Mouse (Mus musculus): ENCODE measurements at regions not wholly inside any gene's neighbourhood (a gene's known extent, or its start where the extent isn't known, plus 50 kb on each side); places are given as distances from the start of the nearest gene placed in this dataset.

DNA sequence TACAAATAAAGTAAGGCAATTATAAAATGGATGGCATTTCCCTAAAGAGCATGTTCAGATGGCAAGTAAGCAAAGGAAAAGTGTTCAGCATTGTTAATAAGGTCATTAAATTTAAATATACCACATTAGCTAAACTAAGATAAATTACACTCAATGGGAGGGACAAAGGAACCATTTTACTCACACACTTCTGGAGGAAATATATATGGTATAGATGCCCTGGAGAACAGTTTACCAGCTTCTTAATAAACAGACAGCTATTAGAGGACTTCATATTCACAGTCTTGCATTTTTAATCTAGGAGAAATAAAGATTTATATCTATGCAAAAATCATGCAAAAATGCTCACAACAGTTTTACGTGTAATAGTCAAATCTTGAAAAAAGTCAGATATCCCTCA, 183.8 kb downstream of the Dthd1 start:
- Histone ChIP-seq H3K9ac (ENCODE audit: low read depth, low read length) (no peak overlapping the region), H3K4me3 (ENCODE audit: low read depth, low read length) (no peak overlapping the region), H3K4me2 (replicated peaks; ENCODE audit: low read depth, low read length) (no peak overlapping the region), H3K9me3 (ENCODE audit: control insufficient read depth, low read length) (no peaks in the 10 kb centered on the region), H3K36me3 (ENCODE audit: control insufficient read depth, insufficient read depth, low read length) (no peaks in the 10 kb centered on the region), H3K27ac (ENCODE audit: low read depth, low read length) (no peak overlapping the region), H3K4me1 (replicated peaks; ENCODE audit: control insufficient read depth, insufficient read depth, low read length) (no peaks in the 10 kb centered on the region), H3K27me3 (ENCODE audit: control insufficient read depth, insufficient read depth, low read length) (no peaks in the 10 kb centered on the region)
- WGBS: 92% methylated on average over 1 of the region's 1 CpGs
- no peak for ATAC-seq (ENCODE audit: low FRiP score)
- no peak for DNase-seq (ENCODE audit: low spot score)

DNA sequence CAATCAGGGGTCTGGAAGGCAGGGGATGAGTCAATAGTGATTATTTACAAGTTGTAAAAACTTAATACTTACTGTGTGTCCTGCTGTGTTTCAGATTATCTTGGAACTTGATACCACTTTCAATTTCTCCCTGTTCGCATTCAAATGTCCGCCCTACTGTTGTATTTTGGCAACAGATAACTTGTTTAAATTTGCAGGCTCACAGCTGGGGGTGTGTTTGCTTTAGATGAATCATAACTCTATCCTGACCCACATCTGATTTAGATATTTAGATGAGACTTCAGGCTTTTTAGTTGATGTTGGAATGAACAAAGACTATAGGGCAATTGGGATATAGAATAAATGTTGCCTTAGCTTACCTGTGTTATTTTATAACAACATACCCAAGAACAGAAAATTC, 220.8 kb downstream of the Dthd1 start:
- DNase-seq (ENCODE audit: low spot score): no peak
- 86% methylated on average over 2 of the region's 2 CpGs for WGBS

GRCm38 (mm10) chr5:63045751-63046150, 232.1 kb downstream of the Dthd1 start:
- H3K27me3 ChIP-seq (ENCODE audit: control insufficient read depth, insufficient read depth, low read length): no peaks in the 10 kb centered on the region
- H3K36me3 ChIP-seq (ENCODE audit: control insufficient read depth, insufficient read depth, low read length): no peaks in the 10 kb centered on the region
- H3K9ac ChIP-seq (ENCODE audit: low read depth, low read length): no peak overlapping the region
- no peak overlapping the region for H3K4me3 ChIP-seq (ENCODE audit: low read depth, low read length)
- ATAC-seq (ENCODE audit: low FRiP score) (no peak), DNase-seq (ENCODE audit: low spot score) (no peak)
- H3K27ac ChIP-seq (ENCODE audit: low read depth, low read length): no peak overlapping the region
- no peak overlapping the region for H3K4me2 ChIP-seq (replicated peaks; ENCODE audit: low read depth, low read length)
- H3K9me3 ChIP-seq (ENCODE audit: control insufficient read depth, low read length): no peaks in the 10 kb centered on the region
- 63% methylated on average over 2 of the region's 2 CpGs for WGBS
- H3K4me1 ChIP-seq (replicated peaks; ENCODE audit: control insufficient read depth, insufficient read depth, low read length): no peaks in the 10 kb centered on the region

More for the DNA sequence above, 220.8 kb downstream of the Dthd1 start:
- no peak for ATAC-seq (ENCODE audit: low FRiP score)
- no peaks in the 10 kb centered on the region for H3K4me1 ChIP-seq (replicated peaks; ENCODE audit: control insufficient read depth, insufficient read depth, low read length)
- no peak overlapping the region for H3K4me3 ChIP-seq (ENCODE audit: low read depth, low read length)
- H3K36me3 ChIP-seq (ENCODE audit: control insufficient read depth, insufficient read depth, low read length): no peaks in the 10 kb centered on the region
- no peaks in the 10 kb centered on the region for H3K9me3 ChIP-seq (ENCODE audit: control insufficient read depth, low read length)
- H3K27ac ChIP-seq (ENCODE audit: low read depth, low read length): no peak overlapping the region
- no peak overlapping the region for H3K9ac ChIP-seq (ENCODE audit: low read depth, low read length)
- no peaks in the 10 kb centered on the region for H3K27me3 ChIP-seq (ENCODE audit: control insufficient read depth, insufficient read depth, low read length)
- H3K4me2 ChIP-seq (replicated peaks; ENCODE audit: low read depth, low read length): no peak overlapping the region

DNA sequence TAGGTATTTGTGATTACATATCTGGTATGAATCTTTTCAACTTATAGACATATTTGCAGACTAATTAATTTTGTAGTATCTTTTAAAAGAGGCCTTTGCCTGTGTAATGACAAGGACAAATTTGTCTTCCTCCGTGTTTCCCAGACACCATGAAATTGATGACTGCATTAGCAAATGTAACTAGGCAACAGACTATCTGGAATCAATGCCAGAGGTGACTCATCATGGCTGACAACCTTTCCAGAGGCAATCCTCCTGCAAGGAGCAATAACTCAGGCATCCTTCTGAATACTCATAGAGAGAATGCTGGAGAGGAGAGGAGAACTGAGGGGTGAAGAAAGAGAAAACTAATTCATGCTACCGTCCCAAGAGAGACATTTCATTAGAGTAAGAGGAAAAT, 249.7 kb downstream of the Dthd1 start:
- 48% methylated on average over 2 of the region's 2 CpGs for WGBS
- Histone ChIP-seq H3K27me3 (ENCODE audit: control insufficient read depth, insufficient read depth, low read length) (no peaks in the 10 kb centered on the region), H3K4me1 (replicated peaks; ENCODE audit: control insufficient read depth, insufficient read depth, low read length) (no peaks in the 10 kb centered on the region), H3K9me3 (ENCODE audit: control insufficient read depth, low read length) (no peaks in the 10 kb centered on the region), H3K27ac (ENCODE audit: low read depth, low read length) (no peak overlapping the region), H3K4me3 (ENCODE audit: low read depth, low read length) (no peak overlapping the region), H3K36me3 (ENCODE audit: control insufficient read depth, insufficient read depth, low read length) (no peaks in the 10 kb centered on the region), H3K4me2 (replicated peaks; ENCODE audit: low read depth, low read length) (no peak overlapping the region), H3K9ac (ENCODE audit: low read depth, low read length) (no peak overlapping the region)
- DNase-seq (ENCODE audit: low spot score) (no peak), ATAC-seq (ENCODE audit: low FRiP score) (peak; percentile 49; the same call in 1 of the 2 replicates)

GRCm38 (mm10) chr5:63066872-63067271, 253.2 kb downstream of the Dthd1 start:
- no peak overlapping the region for H3K4me3 ChIP-seq (ENCODE audit: low read depth, low read length)
- H3K4me1 ChIP-seq (replicated peaks; ENCODE audit: control insufficient read depth, insufficient read depth, low read length): no peaks in the 10 kb centered on the region
- WGBS: 58% methylated on average over 1 of the region's 1 CpGs
- ATAC-seq (ENCODE audit: low FRiP score): no peak
- no peak overlapping the region for H3K4me2 ChIP-seq (replicated peaks; ENCODE audit: low read depth, low read length)
- no peak for DNase-seq (ENCODE audit: low spot score)
- H3K9ac ChIP-seq (ENCODE audit: low read depth, low read length): no peak overlapping the region
- H3K27me3 ChIP-seq (ENCODE audit: control insufficient read depth, insufficient read depth, low read length): no peaks in the 10 kb centered on the region
- no peaks in the 10 kb centered on the region for H3K36me3 ChIP-seq (ENCODE audit: control insufficient read depth, insufficient read depth, low read length)
- H3K27ac ChIP-seq (ENCODE audit: low read depth, low read length): no peak overlapping the region
- H3K9me3 ChIP-seq (ENCODE audit: control insufficient read depth, low read length): no peaks in the 10 kb centered on the region

GRCm38 (mm10) chr5:63098129-63098528, 284.5 kb downstream of the Dthd1 start:
- Histone ChIP-seq H3K4me1 (replicated peaks; ENCODE audit: control insufficient read depth, insufficient read depth, low read length) (no peaks in the 10 kb centered on the region), H3K27ac (ENCODE audit: low read depth, low read length) (no peak overlapping the region), H3K9me3 (ENCODE audit: control insufficient read depth, low read length) (no peaks in the 10 kb centered on the region), H3K4me3 (ENCODE audit: low read depth, low read length) (no peak overlapping the region), H3K9ac (ENCODE audit: low read depth, low read length) (no peak overlapping the region), H3K4me2 (replicated peaks; ENCODE audit: low read depth, low read length) (no peak overlapping the region), H3K36me3 (ENCODE audit: control insufficient read depth, insufficient read depth, low read length) (no peaks in the 10 kb centered on the region), H3K27me3 (ENCODE audit: control insufficient read depth, insufficient read depth, low read length) (no peaks in the 10 kb centered on the region)
- DNase-seq (ENCODE audit: low spot score) (no peak), ATAC-seq (ENCODE audit: low FRiP score) (no peak)
- WGBS: 89% methylated on average over 1 of the region's 1 CpGs

- no peak for ATAC-seq (ENCODE audit: low FRiP score)
- no peak for DNase-seq (ENCODE audit: low spot score)
- no peak overlapping the region for H3K9ac ChIP-seq (ENCODE audit: low read depth, low read length)
- no peaks in the 10 kb centered on the region for H3K27me3 ChIP-seq (ENCODE audit: control insufficient read depth, insufficient read depth, low read length)
- H3K36me3 ChIP-seq (ENCODE audit: control insufficient read depth, insufficient read depth, low read length): no peaks in the 10 kb centered on the region
- H3K4me1 ChIP-seq (replicated peaks; ENCODE audit: control insufficient read depth, insufficient read depth, low read length): no peaks in the 10 kb centered on the region
- no peak overlapping the region for H3K4me3 ChIP-seq (ENCODE audit: low read depth, low read length)
- H3K9me3 ChIP-seq (ENCODE audit: control insufficient read depth, low read length): no peaks in the 10 kb centered on the region
- H3K4me2 ChIP-seq (replicated peaks; ENCODE audit: low read depth, low read length): no peak overlapping the region
- H3K27ac ChIP-seq (ENCODE audit: low read depth, low read length): no peak overlapping the region
Measured at GRCm38 (mm10) chr5:63132552-63132951, 318.9 kb downstream of the Dthd1 start.

DNA sequence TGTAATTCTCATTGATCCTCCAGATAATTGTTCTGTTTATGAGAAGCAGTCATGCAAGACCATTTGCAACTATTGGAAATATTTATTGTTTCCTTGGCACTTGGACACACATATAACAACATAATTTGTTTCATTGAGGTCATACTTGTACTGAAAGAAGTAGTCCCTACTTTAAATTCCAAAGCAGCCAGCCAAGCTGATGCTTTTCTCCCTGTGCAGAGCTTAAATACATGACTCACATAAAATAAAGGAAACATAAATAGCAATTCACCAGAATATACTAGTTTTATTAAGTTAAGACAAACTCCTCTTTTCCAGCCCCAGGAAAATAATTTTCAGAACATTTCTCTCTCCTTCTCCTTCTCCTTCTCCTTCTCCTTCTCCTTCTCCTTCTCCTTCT, 324.3 kb downstream of the Dthd1 start:
- Histone ChIP-seq H3K9me3 (ENCODE audit: control insufficient read depth, low read length) (no peaks in the 10 kb centered on the region), H3K36me3 (ENCODE audit: control insufficient read depth, insufficient read depth, low read length) (no peaks in the 10 kb centered on the region), H3K27me3 (ENCODE audit: control insufficient read depth, insufficient read depth, low read length) (no peaks in the 10 kb centered on the region), H3K4me2 (replicated peaks; ENCODE audit: low read depth, low read length) (no peak overlapping the region), H3K9ac (ENCODE audit: low read depth, low read length) (no peak overlapping the region), H3K4me3 (ENCODE audit: low read depth, low read length) (no peak overlapping the region), H3K4me1 (replicated peaks; ENCODE audit: control insufficient read depth, insufficient read depth, low read length) (no peaks in the 10 kb centered on the region), H3K27ac (ENCODE audit: low read depth, low read length) (no peak overlapping the region)
- ATAC-seq (ENCODE audit: low FRiP score) (no peak), DNase-seq (ENCODE audit: low spot score) (no peak)

- Histone ChIP-seq H3K9me3 (ENCODE audit: control insufficient read depth, low read length) (no peaks in the 10 kb centered on the region), H3K36me3 (ENCODE audit: control insufficient read depth, insufficient read depth, low read length) (no peaks in the 10 kb centered on the region), H3K4me3 (ENCODE audit: low read depth, low read length) (no peak overlapping the region), H3K4me1 (replicated peaks; ENCODE audit: control insufficient read depth, insufficient read depth, low read length) (no peaks in the 10 kb centered on the region), H3K27ac (ENCODE audit: low read depth, low read length) (no peak overlapping the region), H3K4me2 (replicated peaks; ENCODE audit: low read depth, low read length) (no peak overlapping the region), H3K27me3 (ENCODE audit: control insufficient read depth, insufficient read depth, low read length) (no peaks in the 10 kb centered on the region), H3K9ac (ENCODE audit: low read depth, low read length) (no peak overlapping the region)
- ATAC-seq (ENCODE audit: low FRiP score): peak; percentile 40
- WGBS: 47% methylated on average over 2 of the region's 2 CpGs
- no peak for DNase-seq (ENCODE audit: low spot score)
Measured at GRCm38 (mm10) chr5:63169687-63170086, 356.1 kb downstream of the Dthd1 start.
